Mouse (Mus musculus) CH12.LX (cell line): Measurements from ENCODE around the gene Dusp23. TPM values are rescaled to one million over a fixed set of nuclear protein-coding genes. Genes with fewer than 3 reads are reported as not detected.

Experiments used
- DNase-seq: peaks from one replicate; pipeline ENCODE4 v3.0.0-alpha.2; 2013; ENCODE audit errors: extremely low read depth
- H3K27ac ChIP-seq: 2 replicates; pipeline ENCODE4 v1.5.1; 2012; ENCODE audit warnings: low read depth, mild to moderate bottlenecking, control low read depth, moderate library complexity; ENCODE audit not compliant: insufficient read depth
- H3K27me3 ChIP-seq: replicated peaks from 2 replicates; pipeline ENCODE3; 2012; ENCODE audit warnings: inconsistent platforms
- H3K36me3 ChIP-seq, 2 experiments: replicated peaks in 1 of 2; 2 replicates each; pipeline versions ENCODE3 to v1.6.1; 2012; ENCODE audit warnings: inconsistent platforms in 1 of 2, low read length in 1 of 2, mild to moderate bottlenecking in 1 of 2, mixed read lengths in 1 of 2, moderate library complexity in 1 of 2; ENCODE audit not compliant: control insufficient read depth in 1 of 2, insufficient read depth in 1 of 2
- H3K4me1 ChIP-seq, 2 experiments: 2 replicates each; pipeline ENCODE4 v1.6.1; 2012; ENCODE audit warnings: inconsistent platforms in 1 of 2, moderate library complexity in 1 of 2; ENCODE audit not compliant: insufficient read depth in 2 of 2, control insufficient read depth in 1 of 2
- H3K4me2 ChIP-seq: 2 replicates; pipeline ENCODE4 v1.6.1; 2012; ENCODE audit warnings: low read depth, mild to moderate bottlenecking, control low read depth; ENCODE audit not compliant: poor library complexity, insufficient read depth, severe bottlenecking
- H3K4me3 ChIP-seq, 3 experiments: fragments of 150-350 bp in 1 of 3; sonication (generic) in 1 of 3; replicated peaks in 1 of 3; 2 replicates each; pipeline versions ENCODE3 to v1.5.1; 2011 to 2012; ENCODE audit warnings: low read depth in 2 of 3, low read length in 2 of 3, mild to moderate bottlenecking in 2 of 3, moderate library complexity in 2 of 3, control low read depth in 1 of 3, improper control_type of control experiment in 1 of 3, inconsistent platforms in 1 of 3, mixed read lengths in 1 of 3; ENCODE audit not compliant: poor library complexity in 1 of 3
- H3K79me2 ChIP-seq: replicated peaks from 2 replicates; pipeline ENCODE4 v1.6.1; 2012; ENCODE audit warnings: mild to moderate bottlenecking, moderate library complexity; ENCODE audit not compliant: control insufficient read depth, poor library complexity, insufficient read depth, severe bottlenecking; ENCODE audit errors: extremely low read depth
- H3K9ac ChIP-seq: 2 replicates; pipeline ENCODE4 v1.6.1; 2012; ENCODE audit warnings: low read depth, mild to moderate bottlenecking, control low read depth, moderate library complexity; ENCODE audit not compliant: insufficient read depth
- H3K9me3 ChIP-seq: replicated peaks from 2 replicates; pipeline ENCODE3; 2012; ENCODE audit warnings: low read length, inconsistent platforms, mixed read lengths
- CHD1 ChIP-seq: IDR thresholded peaks from 2 replicates; pipeline ENCODE4 v1.6.1; 2012; ENCODE audit warnings: low read depth, low read length, improper control_type of control experiment, inconsistent platforms
- CHD2 ChIP-seq: IDR thresholded peaks from 2 replicates; pipeline ENCODE4 v1.6.1; 2011; ENCODE audit warnings: low read length, improper control_type of control experiment
- CTCF ChIP-seq, 2 experiments: IDR thresholded peaks in 1 of 2; conservative IDR thresholded peaks in 1 of 2; 2 replicates each; pipeline ENCODE4 v1.5.1; 2011 to 2012; ENCODE audit warnings: low read depth in 2 of 2, low read length in 2 of 2, improper control_type of control experiment in 1 of 2, inconsistent platforms in 1 of 2, mild to moderate bottlenecking in 1 of 2, moderate library complexity in 1 of 2
- E2F4 ChIP-seq: IDR thresholded peaks from 2 replicates; pipeline ENCODE4 v1.6.1; 2011; ENCODE audit warnings: low read depth, low read length, improper control_type of control experiment; ENCODE audit not compliant: insufficient replicate concordance
- ELF1 ChIP-seq: IDR thresholded peaks from 2 replicates; pipeline ENCODE4 v1.6.1; 2014; ENCODE audit warnings: low read depth, mild to moderate bottlenecking, inconsistent platforms, low read length, improper control_type of control experiment
- ETS1 ChIP-seq: conservative IDR thresholded peaks from 2 replicates; pipeline ENCODE4 v1.6.1; 2012; ENCODE audit warnings: low read depth, mild to moderate bottlenecking, inconsistent platforms, low read length, improper control_type of control experiment, moderate library complexity
- IRF4 ChIP-seq: IDR thresholded peaks from 2 replicates; pipeline ENCODE4 v1.6.1; 2014; ENCODE audit warnings: low read depth, mild to moderate bottlenecking, inconsistent platforms, low read length, improper control_type of control experiment
- JUN ChIP-seq: IDR thresholded peaks from 2 replicates; pipeline ENCODE4 v1.6.1; 2011; ENCODE audit warnings: low read depth, mild to moderate bottlenecking, low read length, improper control_type of control experiment, moderate library complexity; ENCODE audit not compliant: insufficient read depth
- JUND ChIP-seq: conservative IDR thresholded peaks from 2 replicates; pipeline ENCODE4 v1.6.1; 2011; ENCODE audit warnings: low read depth, low read length, improper control_type of control experiment
- MAFK ChIP-seq: IDR thresholded peaks from 2 replicates; pipeline ENCODE4 v1.6.1; 2011; ENCODE audit warnings: low read length, improper control_type of control experiment; ENCODE audit not compliant: insufficient replicate concordance
- MAX ChIP-seq: IDR thresholded peaks from 2 replicates; pipeline ENCODE4 v1.6.1; 2011; ENCODE audit warnings: low read length, improper control_type of control experiment
- MAZ ChIP-seq: IDR thresholded peaks from 2 replicates; pipeline ENCODE4 v1.6.1; 2012; ENCODE audit warnings: low read depth, mild to moderate bottlenecking, inconsistent platforms, low read length, improper control_type of control experiment, moderate library complexity
- MEF2A ChIP-seq: IDR thresholded peaks from 2 replicates; pipeline ENCODE4 v1.6.1; 2014; ENCODE audit warnings: low read depth, mild to moderate bottlenecking, inconsistent platforms, low read length, improper control_type of control experiment, borderline replicate concordance
- MXI1 ChIP-seq: IDR thresholded peaks from 2 replicates; pipeline ENCODE4 v1.6.1; 2011; ENCODE audit warnings: mild to moderate bottlenecking, low read depth, low read length, improper control_type of control experiment
- MYC ChIP-seq: IDR thresholded peaks from 2 replicates; pipeline ENCODE4 v1.6.1; 2011; ENCODE audit warnings: low read depth, mild to moderate bottlenecking, improper control_type of control experiment, low read length
- NELFE ChIP-seq: IDR thresholded peaks from 2 replicates; pipeline ENCODE4 v1.6.1; 2011; ENCODE audit warnings: low read depth, low read length, improper control_type of control experiment
- PAX5 ChIP-seq: IDR thresholded peaks from 2 replicates; pipeline ENCODE4 v1.6.1; 2012; ENCODE audit warnings: low read length, inconsistent platforms, mixed read lengths
- RAD21 ChIP-seq: IDR thresholded peaks from 2 replicates; pipeline ENCODE4 v1.6.1; 2011; ENCODE audit warnings: low read depth, mild to moderate bottlenecking, low read length, improper control_type of control experiment, moderate library complexity
- RCOR1 ChIP-seq: conservative IDR thresholded peaks from 2 replicates; pipeline ENCODE4 v1.6.1; 2012; ENCODE audit warnings: low read depth, mild to moderate bottlenecking, inconsistent platforms, low read length, improper control_type of control experiment
- SIN3A ChIP-seq: IDR thresholded peaks from 2 replicates; pipeline ENCODE4 v1.6.1; 2012; ENCODE audit warnings: low read length, improper control_type of control experiment, inconsistent platforms
- SMC3 ChIP-seq: IDR thresholded peaks from 2 replicates; pipeline ENCODE4 v1.6.1; 2011; ENCODE audit warnings: low read depth, low read length, improper control_type of control experiment
- TCF12 ChIP-seq: IDR thresholded peaks from 2 replicates; pipeline ENCODE4 v1.6.1; 2014; ENCODE audit warnings: low read depth, mild to moderate bottlenecking, inconsistent platforms, low read length, improper control_type of control experiment
- UBTF ChIP-seq: IDR thresholded peaks from 2 replicates; pipeline ENCODE4 v1.6.1; 2012; ENCODE audit warnings: low read depth, mild to moderate bottlenecking, inconsistent platforms, low read length, improper control_type of control experiment, moderate library complexity
- USF1 ChIP-seq: IDR thresholded peaks from 2 replicates; pipeline ENCODE4 v1.6.1; 2014; ENCODE audit warnings: low read depth, mild to moderate bottlenecking, inconsistent platforms, low read length, improper control_type of control experiment
- ZMIZ1 ChIP-seq: IDR thresholded peaks from 2 replicates; pipeline ENCODE4 v1.6.1; 2012; ENCODE audit warnings: low read depth, mild to moderate bottlenecking, inconsistent platforms, low read length, improper control_type of control experiment
- ZNF384 ChIP-seq: IDR thresholded peaks from 2 replicates; pipeline ENCODE4 v1.6.1; 2012; ENCODE audit warnings: low read depth, low read length, improper control_type of control experiment, inconsistent platforms
- dilution Hi-C: fragments of 300-500 bp; cut with MboI; formaldehyde crosslinking; loops from 2 replicates; pipeline ENCODE4 v1.14.3; 2020; ENCODE audit warnings: low sequenced_read_pairs; ENCODE audit not compliant: extremely low pct_unique_long_range_greater_than_20kb, extremely low pct_ligation_motif_present
- in situ Hi-C: fragments of 300-500 bp; cut with MboI; formaldehyde crosslinking; loops from 3 replicates; pipeline ENCODE4 v1.14.3; 2019; ENCODE audit warnings: low sequenced_read_pairs, low pct_ligation_motif_present, low pct_unique_long_range_greater_than_20kb, mixed read lengths
- polyA plus RNA-seq: library from polyadenylated mRNA; unstranded; fragments of >175 nt; gene quantifications from 2 replicates; pipeline ENCODE4 v1.2.1, GENCODE M21; 2012; ENCODE audit warnings: low read depth; ENCODE audit not compliant: insufficient read length
- total RNA-seq, 2 experiments: library from RNA; depleted of rRNA; stranded (reverse); fragments of 300-350 nt in 1 of 2; fragments of >200 nt in 1 of 2; gene quantifications; 2 replicates each; pipeline ENCODE4 v1.2.3; 2012 to 2014

Dusp23 gene
- total and polyA plus RNA-seq, 3 experiments: 0.30 to 1.7 (median 0.85) TPM

GRCm38 (mm10) chr1:172585026-172585425, 47.7 kb downstream of the Dusp23 start:
- no peak overlapping the region for H3K4me2 ChIP-seq
- no peak overlapping the region for H3K27ac ChIP-seq
- H3K79me2 ChIP-seq: no peaks in the 10 kb centered on the region
- H3K9ac ChIP-seq: no peak overlapping the region
- no peak overlapping the region for H3K4me3 ChIP-seq
- H3K36me3 ChIP-seq: no peaks in the 10 kb centered on the region
- no peaks in the 10 kb centered on the region for H3K27me3 ChIP-seq
- no peaks in the 10 kb centered on the region for H3K9me3 ChIP-seq
- DNase-seq: no peak
- no peak for TF ChIP-seq CHD1
- TF ChIP-seq ELF1: no peak
- no peak for TF ChIP-seq PAX5
- no peak for TF ChIP-seq IRF4
- no peak for TF ChIP-seq MXI1
- no peak for TF ChIP-seq SMC3
- TF ChIP-seq RCOR1: no peak
- no peak for TF ChIP-seq MAFK
- TF ChIP-seq NELFE: no peak
- TF ChIP-seq UBTF: no peak
- TF ChIP-seq CTCF (conservative IDR thresholded peaks at IDR 0.05 in 1 of 2, IDR thresholded peaks at IDR 0.05 in 1 of 2; ENCODE audit: low read depth in 2 of 2, low read length in 2 of 2): no peak
- TF ChIP-seq ETS1: no peak
- TF ChIP-seq JUN: no peak
- TF ChIP-seq SIN3A: no peak
- dilution Hi-C loops: no loop called here
- H3K4me1 ChIP-seq: peaks cover 0 to 12% of the 10 kb centered on the region in 2 experiments; a peak in 2 of 4 replicates
- in situ Hi-C loops: loop anchor here (5.0 kb wide), 1 partner anchor 33 kb away; no protein-coding TSS in a partner anchor

GRCm38 (mm10) chr1:172584271-172584670, 48.5 kb downstream of the Dusp23 start:
- no peak overlapping the region for H3K27ac ChIP-seq
- no peak for DNase-seq
- H3K79me2 ChIP-seq: no peaks in the 10 kb centered on the region
- in situ Hi-C loops (no loop called here), dilution Hi-C loops (no loop called here)
- peaks cover 0 to 10% of the 10 kb centered on the region in 2 experiments; a peak in 1 of 4 replicates for H3K4me1 ChIP-seq
- no peaks in the 10 kb centered on the region for H3K9me3 ChIP-seq
- no peak overlapping the region for H3K4me2 ChIP-seq
- H3K4me3 ChIP-seq: no peak overlapping the region
- H3K9ac ChIP-seq: no peak overlapping the region
- no peaks in the 10 kb centered on the region for H3K36me3 ChIP-seq
- TF ChIP-seq MYC: no peak
- TF ChIP-seq RAD21: no peak
- TF ChIP-seq MAFK: no peak
- TF ChIP-seq IRF4: no peak
- TF ChIP-seq USF1: no peak
- no peak for TF ChIP-seq MAX
- no peak for TF ChIP-seq ZNF384
- TF ChIP-seq NELFE: no peak
- no peak for TF ChIP-seq TCF12
- no peak for TF ChIP-seq ELF1
- TF ChIP-seq ZMIZ1: no peak
- TF ChIP-seq MEF2A: no peak
- TF ChIP-seq PAX5: no peak
- TF ChIP-seq CHD2: no peak
- no peak for TF ChIP-seq MAZ
- no peak for TF ChIP-seq SIN3A
- no peak for TF ChIP-seq ETS1
- TF ChIP-seq JUND: no peak
- TF ChIP-seq E2F4: no peak
- H3K27me3 ChIP-seq: no peaks in the 10 kb centered on the region
